Mouse (Mus musculus): ENCODE measurements around the gene Tagln.

- no peak for TF ChIP-seq CTCF (IDR thresholded peaks at IDR 0.05; ENCODE audit: control insufficient read depth, insufficient read depth, insufficient replicate concordance, low read depth, low read length)
- TF ChIP-seq POLR2A (IDR thresholded peaks at IDR 0.05; ENCODE audit: control insufficient read depth, low read depth, low read length): no peak
Measured at GRCm38 (mm10) chr9:45981331-45981730, 45.5 kb upstream of the Tagln start.
